Mouse (Mus musculus) mesoderm, embryonic 11.5 days (tissue): ENCODE results near the gene Btbd16.
A peak's percentile ranks its signal among the peaks of the same experiment; 100 is the strongest.

Experiments used
- DNase-seq: peaks from one replicate; pipeline ENCODE4 v3.0.0-alpha.2; 2012; ENCODE audit warnings: low read depth, low spot score

The Btbd16 gene

DNA sequence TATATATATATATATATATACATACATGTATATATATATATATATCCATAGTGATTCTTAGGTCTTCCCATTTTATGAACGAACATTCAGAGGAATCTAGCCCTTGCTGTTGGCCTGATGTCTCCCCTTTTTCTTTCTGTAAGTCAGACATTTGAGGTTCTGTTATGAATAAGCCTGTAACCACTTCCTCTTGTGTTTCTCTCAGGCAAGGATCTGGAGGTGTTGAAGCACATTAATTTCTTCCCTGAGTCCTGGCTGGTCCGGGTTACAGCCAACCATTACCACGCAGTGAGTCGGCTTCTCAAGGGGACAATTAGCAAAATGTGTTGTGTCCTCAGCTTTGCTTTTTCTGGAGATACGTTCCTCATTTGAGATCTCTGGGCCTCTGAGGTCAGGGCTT is 44.9 kb downstream of the Btbd16 start:
- DNase-seq = no peak

DNA sequence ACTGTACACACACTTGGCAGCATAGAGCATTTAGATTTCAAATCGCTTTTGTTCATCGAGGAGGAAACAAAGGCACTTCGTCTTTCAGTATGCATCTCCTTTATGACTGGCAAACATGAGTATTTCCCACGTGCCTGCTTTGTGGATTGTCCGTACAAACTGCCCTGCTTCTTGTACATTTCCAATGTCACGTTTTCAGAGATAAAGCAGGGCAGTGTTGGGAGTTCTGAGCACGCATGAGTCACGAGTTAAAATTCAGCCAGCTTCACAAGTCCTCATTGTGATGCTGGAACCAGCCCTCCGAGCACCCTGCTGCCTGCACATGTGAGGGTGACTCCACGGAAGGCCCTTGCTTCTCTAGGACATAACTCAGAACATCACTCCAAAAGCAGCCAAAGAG is 45.8 kb downstream of the Btbd16 start:
- no peak for DNase-seq

DNA sequence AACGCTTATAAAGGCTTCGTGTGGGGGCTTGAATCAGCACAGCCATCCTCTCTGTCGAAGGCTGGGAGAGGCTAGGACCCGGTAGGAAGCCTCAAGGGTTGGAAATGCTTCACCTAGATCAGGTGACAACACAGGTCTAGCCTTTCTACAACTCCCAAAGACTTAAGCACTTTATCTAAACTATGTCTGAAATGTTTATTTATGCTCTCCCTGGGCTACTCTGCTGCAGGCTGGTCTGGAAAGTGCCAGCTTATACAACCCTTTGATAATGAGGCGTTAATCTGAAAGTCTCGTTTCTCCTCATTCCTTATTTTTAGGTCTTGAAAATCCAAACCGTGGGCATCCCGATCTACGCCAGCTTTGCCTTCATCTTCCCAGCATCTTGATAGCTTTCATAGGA is 50.1 kb downstream of the Btbd16 start:
- DNase-seq = no peak

DNA sequence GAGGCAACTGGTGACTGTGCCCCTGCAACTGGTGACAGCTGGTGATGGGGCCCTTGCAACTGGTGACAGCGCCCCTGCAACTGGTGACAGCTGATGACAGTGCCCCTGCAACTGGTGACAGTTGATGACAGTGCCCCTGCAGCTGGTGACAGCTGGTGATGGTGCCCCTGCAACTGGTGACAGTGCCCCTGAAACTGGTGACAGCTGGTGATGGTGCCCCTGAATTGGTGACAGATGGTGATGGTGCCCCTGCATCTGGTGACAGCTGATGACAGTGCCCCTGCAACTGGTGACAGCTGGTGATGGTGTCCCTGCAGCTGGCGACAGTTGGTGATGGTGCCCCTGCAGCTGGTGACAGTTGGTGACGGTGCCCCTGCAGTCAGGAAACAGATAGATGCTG is 52.5 kb downstream of the Btbd16 start:
- DNase-seq = no peak

DNA sequence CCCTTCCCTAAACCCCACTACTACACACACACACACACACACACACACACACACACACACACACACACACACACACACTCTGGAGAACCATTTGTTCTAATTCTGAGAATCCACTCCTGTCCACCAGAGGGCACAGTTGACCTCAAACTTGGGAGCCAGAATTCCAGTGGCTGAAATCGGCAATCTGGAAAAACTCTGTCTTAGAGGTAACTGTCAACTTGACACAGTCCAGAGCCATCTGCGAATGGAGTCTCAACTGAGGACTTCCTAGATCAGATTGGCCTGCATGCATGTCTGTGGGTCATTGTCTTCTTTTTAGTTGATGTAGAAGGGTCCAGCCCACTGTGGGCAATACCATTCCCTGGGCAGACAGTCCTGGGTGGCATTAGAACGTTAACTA is 53.6 kb downstream of the Btbd16 start:
- DNase-seq = peak; percentile 60

DNA sequence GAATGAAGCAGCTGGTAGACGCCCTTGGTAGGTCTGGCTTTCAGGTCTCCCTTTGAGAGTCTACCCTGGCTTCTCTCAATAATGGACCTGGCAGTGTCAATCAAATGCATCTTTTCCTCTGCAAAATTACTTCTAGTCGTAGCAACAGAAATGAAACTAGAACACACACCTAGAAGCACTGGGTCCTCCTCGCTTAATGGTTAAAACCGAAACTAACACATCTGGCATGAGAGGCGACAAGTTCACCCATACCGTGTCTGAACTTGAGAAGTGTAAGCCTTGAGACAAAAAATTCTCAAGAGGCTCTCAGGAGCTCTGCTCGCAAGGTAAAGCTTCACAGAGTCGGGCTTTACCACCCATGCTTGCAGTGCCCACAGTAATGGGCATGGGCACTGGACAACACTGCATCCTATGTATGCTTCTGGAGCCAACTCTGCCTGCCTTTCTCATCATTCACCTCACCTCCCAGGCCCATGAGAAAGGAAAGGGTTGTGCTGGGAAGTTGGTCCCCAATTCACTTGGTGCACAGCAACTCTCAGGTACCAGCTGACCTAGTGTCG is 54.1 kb downstream of the Btbd16 start:
- DNase-seq = no peak

DNA sequence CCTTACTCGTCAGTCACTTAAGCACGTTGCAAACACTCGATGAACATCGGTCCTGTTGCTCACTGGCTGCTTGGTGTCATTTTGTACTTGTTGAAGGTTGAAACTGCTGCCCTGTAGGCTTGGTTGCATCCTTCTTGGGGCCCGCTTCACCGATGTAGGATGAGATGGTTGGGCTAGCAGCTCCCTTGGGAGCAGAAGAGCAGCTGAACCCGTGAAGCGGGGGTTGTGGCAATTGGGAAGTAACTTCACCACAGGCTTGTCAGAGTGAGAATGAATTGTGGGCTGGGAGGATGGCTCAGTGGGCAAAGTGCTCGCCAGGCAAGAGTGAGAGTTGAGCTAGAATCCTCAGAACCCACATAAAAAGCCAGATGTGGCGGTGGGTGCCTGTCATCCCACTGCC is 54.6 kb downstream of the Btbd16 start:
- DNase-seq = no peak

DNA sequence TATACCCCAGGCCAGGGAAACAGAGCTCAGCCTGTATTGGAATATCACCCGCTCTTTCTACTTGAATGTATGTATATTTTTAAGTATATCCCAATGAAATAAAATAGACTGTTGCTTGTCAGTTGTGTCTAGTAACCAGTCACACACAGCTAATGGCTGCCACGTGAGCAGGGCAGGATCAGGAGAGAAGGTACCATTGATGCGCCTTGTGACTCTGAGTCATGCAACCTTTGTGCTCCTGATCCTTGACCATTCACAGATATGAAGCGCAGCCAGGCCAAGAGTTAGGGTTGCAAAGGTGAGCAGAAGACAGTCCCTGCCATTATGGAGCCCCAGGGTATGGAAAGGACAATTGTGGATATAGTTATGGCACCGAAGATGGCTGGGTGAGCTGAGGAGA is 57.7 kb downstream of the Btbd16 start:
- DNase-seq = no peak

DNA sequence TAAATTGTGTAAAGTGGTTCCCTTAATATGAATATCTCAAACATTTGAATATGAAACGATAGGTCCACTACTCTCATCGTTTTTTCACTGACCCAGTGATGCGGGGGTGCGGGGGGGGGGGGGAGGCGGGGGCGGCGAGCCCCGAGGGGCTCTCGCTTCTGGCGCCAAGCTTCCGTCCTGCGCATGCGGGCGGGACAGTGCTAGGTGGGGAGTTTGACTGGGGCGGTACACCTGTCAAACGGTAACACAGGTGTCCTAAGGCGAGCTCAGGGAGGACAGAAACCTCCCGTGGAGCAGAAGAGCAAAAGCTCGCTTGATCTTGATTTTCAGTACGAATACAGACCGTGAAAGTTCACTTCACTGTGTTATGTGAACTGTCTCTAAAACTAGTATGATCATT is 60.4 kb downstream of the Btbd16 start:
- peak; percentile 100 for DNase-seq

DNA sequence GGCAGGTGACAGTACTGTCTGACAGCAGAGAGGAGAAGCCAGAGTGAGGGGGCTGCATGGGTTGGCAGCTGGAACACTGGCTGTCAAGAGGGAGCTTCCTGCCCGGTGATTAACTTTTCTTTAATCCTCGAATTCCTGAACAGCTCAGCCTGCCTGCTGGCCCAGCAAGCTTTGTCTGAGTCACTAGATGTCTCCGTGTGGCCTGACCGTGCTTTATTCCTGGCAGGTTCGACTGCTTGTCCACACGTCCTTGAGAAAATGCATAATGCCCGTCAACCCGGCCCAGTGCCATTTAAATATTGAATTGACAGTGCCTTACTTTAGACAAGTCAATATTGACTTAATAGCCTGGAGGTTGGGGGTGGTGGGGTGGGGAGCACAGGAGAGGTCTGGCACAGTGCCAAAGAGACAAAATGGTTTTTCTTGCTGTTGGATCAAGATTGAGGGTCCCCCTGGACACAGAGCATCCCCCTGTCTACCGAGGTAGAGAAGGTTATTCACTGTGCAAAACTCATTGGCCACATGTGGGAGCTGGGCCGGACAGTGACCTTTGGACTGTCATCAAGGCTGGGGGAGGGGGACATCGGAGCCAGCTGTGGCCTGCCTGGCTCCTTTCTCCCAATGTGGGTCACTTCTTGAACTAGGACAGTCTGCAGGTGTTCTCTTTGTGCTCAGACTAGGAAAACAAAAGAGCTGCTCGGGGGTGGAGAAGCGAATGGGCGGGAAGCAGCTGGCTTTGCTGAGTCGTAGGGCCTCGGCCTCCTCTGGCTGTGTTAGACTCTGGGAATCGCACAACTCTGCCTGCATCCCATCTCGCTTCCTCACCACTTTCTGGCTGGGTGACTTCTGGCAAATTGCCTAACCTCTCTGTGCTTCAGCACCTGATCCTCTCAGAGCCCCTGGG is 61.3 kb downstream of the Btbd16 start:
- peak; percentile 71 for DNase-seq

DNA sequence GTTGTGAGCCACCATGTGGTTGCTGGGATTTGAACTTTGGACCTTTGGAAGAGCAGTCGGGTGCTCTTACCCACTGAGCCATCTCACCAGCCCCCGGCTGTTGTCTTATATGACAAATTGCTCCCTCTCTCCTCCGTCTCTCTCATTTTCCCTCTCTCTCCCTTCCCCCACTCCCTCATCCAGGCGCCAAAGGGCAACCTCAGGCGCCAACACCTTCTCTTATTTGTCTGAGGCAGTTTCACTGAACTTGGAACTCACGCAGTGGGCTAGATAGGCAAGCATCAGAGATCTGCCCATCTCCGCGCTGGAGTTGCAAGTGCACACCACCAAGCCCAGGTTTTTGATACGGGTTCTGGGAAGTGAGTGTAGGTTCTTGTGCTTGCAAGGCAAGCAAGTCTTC is 62.2 kb downstream of the Btbd16 start:
- DNase-seq = no peak

DNA sequence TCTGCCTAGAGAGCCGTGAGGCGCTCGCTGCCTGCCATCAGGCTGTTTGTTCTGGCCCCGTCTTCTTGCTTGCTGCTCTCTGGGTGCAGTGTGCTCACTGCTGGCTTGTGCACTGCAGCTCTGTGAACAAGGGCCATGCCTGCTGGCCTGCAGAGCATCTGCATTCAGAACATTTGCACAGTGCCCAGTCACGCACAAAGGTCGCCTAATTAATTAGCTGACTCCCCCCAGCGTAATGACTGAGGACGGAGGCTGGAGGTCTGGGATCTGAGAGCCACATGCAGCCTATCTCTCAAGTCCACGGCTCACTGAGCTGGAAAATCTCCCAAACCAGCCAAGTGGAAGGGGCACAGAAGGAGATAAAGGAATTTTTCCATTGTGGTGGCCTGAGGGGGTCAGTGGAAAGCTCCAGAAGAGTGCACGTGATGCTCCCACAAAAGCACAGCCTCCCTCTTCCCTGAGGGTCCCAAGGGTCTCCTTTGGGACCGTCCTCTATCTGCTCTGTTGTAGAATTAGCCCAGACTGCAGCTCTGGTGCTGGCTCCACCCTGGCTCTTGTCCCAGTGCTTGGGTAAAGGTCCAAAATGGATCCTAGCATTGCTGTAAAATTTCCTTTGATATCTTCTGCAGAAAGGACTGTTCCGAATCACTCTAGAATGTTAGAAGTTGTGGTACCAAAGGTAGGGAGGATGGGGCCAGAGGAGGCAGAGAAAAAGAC is 64.2 kb downstream of the Btbd16 start:
- peak; percentile 66 for DNase-seq

DNA sequence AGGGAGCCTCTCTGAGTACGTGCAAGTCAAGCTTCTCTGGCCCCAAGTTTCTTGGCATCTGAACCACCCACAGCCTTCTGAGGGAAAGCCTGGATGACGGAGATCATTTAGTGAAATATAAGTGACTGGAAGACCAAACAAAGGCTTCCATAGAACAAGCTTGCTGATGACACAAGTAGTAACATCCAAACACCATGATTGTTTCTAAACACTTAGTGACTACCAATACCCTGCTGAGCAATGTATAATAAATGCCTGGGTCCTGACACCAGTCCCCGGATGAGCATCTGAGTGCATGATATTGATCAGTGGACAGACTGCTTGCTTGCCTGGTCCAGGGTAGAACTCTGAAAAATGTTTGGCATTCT is 64.8 kb downstream of the Btbd16 start:
- no peak for DNase-seq

DNA sequence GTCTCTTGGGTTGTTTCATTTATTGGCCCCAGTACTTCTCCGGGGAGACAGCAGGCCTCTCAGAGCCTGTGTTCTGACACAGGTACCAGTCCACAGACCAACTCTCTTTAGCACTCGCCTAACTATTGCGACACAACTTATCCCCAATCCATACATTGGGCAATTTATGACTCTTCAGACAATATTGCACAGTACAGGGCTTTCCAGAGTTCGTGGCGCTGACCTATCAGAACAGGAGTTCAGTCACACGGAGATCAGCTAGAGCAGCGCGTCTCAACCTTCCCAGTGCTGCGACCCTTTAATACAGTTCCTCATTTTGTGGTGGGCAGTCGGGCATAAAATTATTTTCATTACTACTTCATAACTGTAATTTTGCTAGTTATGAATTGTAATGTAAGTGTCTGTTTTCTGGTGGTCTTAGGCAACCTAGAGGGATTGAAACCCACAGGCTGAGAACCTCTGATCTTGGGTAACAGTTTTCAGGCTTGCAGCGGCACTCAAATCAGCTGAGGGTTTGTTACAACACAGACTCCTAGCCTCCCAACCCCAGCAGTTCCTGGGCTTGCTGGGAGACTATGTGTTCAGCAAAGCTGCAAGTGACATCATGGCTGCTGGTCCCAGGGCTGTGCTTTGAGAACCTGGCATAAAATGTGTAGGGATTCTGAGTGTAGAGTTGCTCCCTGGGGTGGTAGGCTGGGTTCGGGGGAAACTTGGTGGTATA is 65.7 kb downstream of the Btbd16 start:
- DNase-seq = no peak

DNA sequence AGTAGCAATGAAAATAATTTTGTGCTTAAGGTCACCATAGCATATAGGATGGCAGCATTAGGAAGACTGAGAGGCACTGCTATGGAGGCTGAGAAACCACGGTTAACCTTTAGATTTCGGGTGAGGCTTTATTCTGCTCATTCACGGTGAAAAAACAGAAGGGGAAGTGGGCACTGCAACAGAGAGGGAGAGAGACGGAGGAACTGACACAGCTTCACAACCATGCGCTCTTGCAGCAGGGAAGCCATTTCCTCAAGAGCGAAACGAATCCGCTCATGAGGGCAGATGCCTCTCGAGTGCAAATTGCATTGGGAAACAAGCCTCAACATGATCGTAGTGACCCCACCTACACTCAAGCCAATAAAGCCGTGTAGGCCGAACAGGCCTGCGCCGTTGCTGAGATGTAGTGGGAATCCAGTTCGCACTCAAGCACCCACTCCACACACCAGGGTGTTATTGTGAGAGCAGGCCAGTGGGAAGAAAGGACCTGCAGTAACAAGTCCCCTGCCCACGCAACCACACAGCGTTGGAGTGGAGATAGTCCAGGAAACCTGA is 73.4 kb downstream of the Btbd16 start:
- no peak for DNase-seq

DNA sequence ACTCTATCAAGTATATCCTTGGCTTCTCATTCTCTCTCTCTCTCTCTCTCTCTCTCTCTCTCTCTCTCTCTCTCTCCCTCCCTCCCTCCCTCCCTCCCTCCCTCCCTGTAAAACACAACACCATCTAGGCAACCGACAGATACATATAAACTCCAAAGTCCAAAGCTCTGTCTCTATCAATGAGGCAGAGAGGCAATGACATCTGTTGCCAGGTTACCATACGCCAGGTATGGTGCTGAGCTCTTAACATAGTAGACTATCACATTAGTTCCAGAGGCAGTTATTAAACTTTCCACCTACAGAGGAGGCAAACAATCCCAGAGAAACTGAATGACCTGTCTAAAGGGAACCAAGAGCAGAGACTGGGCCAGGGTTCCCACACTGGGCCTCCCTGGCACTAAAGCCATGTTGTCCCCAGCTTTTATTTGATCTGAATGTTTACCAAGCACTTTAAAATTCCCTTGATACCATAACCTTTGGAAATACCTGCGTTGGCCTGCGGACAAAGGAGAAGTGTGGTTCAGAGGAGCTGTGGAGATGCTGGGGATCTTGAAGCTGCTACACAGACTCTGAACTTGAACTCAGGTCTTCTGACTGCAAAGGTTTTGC is 80.9 kb downstream of the Btbd16 start:
- DNase-seq = no peak

DNA sequence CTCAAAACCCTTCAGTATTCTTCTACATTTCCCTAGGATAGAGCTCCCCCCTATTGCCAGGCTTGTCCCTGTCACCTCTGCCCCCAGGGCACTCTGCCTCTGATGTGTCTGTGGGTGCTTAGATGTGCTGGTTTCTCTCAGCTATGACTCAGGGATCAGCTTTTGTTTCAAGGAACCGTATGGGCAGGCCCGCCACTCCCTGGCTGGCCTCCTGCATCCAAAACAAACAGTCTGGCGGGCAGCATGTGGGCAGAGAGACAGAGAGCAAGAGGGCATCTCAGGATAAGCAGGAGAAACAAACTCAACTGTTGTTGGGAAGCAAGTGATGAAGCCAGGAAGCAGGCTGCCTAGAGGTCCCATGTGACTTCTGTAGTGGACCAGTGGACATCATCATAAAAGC is 81.8 kb downstream of the Btbd16 start:
- DNase-seq = no peak

DNA sequence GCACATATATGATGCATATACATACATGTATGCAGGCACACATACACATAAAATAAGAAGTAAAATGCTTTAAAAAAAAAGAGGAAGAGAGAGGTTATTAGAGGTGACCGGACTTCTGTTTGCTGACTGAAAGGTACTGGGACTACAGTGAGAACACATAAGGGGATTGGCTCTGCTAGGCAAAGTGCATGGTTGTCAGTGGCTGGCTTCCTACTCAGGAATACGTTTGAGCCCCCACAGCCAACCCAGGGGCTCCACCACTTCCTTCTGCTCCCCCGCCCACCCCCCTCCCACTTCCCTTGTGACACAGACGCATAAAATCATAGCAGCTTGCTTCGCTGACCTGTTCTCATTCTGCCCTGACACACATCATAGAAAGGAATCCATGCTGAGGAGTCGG is 84.1 kb downstream of the Btbd16 start:
- no peak for DNase-seq

DNA sequence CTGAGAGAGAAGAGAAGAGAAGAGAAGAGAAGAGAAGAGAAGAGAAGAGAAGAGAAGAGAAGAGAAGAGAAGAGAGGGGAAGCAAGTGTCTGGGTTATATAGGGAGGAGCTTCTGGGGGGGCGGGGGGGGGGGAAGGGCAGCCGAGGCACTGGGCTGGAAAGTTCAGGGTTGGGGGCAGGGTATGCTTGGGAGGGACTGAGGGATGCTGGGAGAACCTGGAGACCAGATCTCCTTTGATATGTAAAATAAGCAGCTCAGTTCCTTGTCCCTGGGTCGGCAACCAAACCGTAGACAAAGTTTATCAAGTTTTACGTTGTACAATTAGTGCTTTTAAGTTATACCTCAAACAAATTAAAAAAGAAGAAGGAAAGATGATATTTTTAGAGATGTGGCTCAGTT is 86.1 kb downstream of the Btbd16 start:
- DNase-seq = no peak

DNA sequence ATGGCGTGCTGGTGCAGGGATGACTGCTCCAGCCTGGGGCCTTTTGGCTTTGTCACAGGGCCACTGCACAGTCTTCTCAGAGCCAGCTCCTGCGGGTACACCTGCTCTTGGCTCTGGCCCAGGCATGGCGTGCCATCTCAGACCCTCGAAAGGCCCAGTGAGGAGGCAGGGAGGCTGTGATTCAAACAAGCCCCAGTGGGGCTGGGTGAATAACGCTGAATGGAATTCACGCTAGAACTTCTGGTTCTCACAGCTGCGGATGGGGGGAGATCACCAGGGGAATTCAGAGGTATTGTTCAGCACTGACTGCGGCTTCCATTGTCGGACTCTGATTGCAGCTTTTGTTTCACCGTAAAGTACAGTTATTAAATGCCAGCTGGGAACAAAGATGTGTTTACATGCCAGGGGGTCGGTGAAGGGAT is 86.9 kb downstream of the Btbd16 start:
- DNase-seq = no peak

DNA sequence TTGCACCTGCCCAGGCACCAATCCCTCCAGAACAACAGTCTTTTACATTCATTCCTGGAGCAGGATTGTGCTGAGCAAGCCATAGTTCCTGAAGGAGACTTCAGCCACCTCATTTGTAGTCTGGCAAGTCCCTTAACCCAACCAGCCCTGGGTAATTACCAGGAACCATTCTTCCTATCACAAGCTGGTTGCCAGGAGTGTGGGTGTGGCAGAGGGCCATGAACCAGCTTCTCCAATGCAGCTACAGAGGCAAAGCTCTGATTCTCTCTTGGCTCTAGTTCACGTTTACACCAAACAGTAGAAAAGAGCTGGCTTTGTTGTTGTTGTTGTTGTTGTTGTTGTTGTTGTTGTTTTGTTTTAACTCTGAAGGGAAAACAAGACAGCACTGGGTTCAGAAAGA is 88.6 kb downstream of the Btbd16 start:
- no peak for DNase-seq
